Mouse (Mus musculus): ENCODE results near the gene Phf10. TPM values are rescaled to one million over a fixed set of nuclear protein-coding genes. Genes with fewer than 3 reads are reported as not detected.
"Not testable (repeated sequence)": the region's sequence is repeated elsewhere in the genome, so short reads cannot be mapped to it uniquely, and the experiment has no call there.

Phf10 gene
- polyA plus RNA-seq, 1 experiment from 2014 or later = 40.6 TPM

DNA sequence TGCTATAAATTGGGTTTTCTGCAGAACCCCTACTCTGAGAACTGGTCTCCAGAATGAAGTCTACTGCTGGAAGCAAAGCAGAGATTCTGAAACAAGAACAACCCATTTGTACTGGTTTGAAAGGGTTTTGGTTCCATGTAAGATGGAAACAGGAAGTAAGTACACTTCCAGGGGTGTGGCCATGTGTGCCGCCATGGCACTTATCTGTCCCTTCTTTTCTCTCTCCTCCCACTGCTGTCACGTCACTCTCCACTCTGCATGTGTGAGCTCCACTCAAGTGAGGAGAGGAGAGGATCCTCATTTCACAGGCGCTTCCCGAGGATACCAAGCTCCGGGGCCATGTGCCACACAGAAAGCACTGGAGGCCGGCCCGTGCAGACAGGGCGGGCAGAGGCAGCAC lies 7.6 kb downstream of the Phf10 start:
- Histone ChIP-seq H3K4me3 (ENCODE audit: low read depth, low read length) (no peak overlapping the region), H3K4me2 (ENCODE audit: low read depth, low read length) (peak overlapping the region; percentile 11; the same call in 1 of the 2 replicates), H3K4me1 (ENCODE audit: insufficient read depth) (peaks cover 6% of the 10 kb centered on the region; the same call in 1 of the 2 replicates), H3K27me3 (ENCODE audit: insufficient read depth, low read length) (no peaks in the 10 kb centered on the region), H3K27ac (ENCODE audit: low read depth) (no peak overlapping the region), H3K9me3 (ENCODE audit: low read length) (no peaks in the 10 kb centered on the region), H3K9ac (replicated peaks) (no peak overlapping the region), H3K36me3 (replicated peaks; ENCODE audit: insufficient read depth, low read length) (peaks cover 65% of the 10 kb centered on the region)
- DNase-seq (no peak), ATAC-seq (peak; percentile 66)
- 77% methylated on average over 8 of the region's 8 CpGs for whole genome bisulfite sequencing (ENCODE audit: insufficient replicate concordance)
- TF ChIP-seq CTCF (IDR thresholded peaks at IDR 0.05; ENCODE audit: low read depth) (no peak), EP300 (IDR thresholded peaks at IDR 0.05; ENCODE audit: low read depth) (no peak)

DNA sequence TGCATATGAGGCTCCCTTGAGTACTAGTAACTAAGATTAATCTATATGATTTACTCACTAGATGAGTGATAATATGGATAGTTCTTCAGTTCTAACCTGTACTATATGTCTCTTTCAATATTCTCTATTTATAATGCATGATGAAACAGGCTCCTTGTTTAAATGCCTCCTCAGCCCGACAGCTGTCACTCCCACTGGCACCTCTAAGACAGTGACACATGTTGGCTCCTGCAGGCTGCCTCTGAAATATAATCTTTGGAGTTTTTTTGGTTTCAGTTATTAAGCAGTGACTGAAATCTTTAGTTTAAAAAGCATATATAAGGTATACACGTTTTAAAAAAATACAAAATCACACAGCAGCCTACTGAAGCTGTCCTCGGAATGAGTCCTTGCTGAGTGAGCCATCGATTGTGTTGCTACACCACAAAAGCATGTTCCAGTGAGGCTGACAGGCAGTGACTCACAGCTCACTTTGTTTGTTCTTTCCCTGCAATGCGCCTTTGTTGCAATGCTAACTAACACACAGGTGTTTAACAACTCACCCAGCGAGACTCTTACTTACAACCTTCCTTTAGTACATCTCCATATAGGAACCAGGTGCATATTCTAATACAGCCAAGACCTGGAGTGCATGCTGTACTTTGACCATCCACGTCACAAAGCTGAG lies 11.8 kb downstream of the Phf10 start:
- peak; percentile 79 for ATAC-seq
- H3K9me3 ChIP-seq (ENCODE audit: low read length) = no peaks in the 10 kb centered on the region
- TF ChIP-seq CTCF (IDR thresholded peaks at IDR 0.05; ENCODE audit: low read depth) (no peak), EP300 (IDR thresholded peaks at IDR 0.05; ENCODE audit: low read depth) (no peak)
- WGBS (ENCODE audit: insufficient replicate concordance) = 73% methylated on average over 7 of the region's 7 CpGs
- no peak overlapping the region for H3K27ac ChIP-seq (ENCODE audit: low read depth)
- H3K4me2 ChIP-seq (ENCODE audit: low read depth, low read length) = no peak overlapping the region
- H3K4me3 ChIP-seq (ENCODE audit: low read depth, low read length) = no peak overlapping the region
- peaks cover 10% of the 10 kb centered on the region for H3K4me1 ChIP-seq (ENCODE audit: insufficient read depth)
- H3K9ac ChIP-seq (replicated peaks) = no peak overlapping the region
- DNase-seq = no peak
- H3K27me3 ChIP-seq (ENCODE audit: insufficient read depth, low read length) = no peaks in the 10 kb centered on the region
- H3K36me3 ChIP-seq (replicated peaks; ENCODE audit: insufficient read depth, low read length) = peaks cover 69% of the 10 kb centered on the region

DNA sequence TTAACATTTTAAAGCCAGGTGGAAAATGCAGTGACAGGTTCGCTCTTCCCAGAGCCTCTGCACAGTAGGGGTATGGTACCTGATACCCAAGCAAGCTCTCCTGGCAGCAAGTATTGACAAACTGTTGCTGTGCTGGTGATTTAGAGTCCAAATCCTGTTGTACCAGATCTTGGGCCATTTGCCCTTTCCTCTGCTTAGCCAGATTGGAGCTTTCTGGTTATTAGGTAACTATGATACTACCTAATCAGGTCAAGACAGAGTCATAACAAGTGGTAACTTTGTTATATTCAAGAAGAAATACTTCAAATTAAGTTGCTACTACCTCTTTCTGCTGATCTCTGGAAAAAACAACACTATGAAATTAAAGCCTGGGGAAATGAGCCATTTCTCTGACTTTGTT lies 16.5 kb downstream of the Phf10 start:
- Histone ChIP-seq H3K9me3 (ENCODE audit: low read length) (no peaks in the 10 kb centered on the region), H3K9ac (replicated peaks) (no peak overlapping the region), H3K4me1 (ENCODE audit: insufficient read depth) (peaks cover 18% of the 10 kb centered on the region), H3K4me2 (ENCODE audit: low read depth, low read length) (peak overlapping the region; percentile 98; the same call in 1 of the 2 replicates), H3K36me3 (replicated peaks; ENCODE audit: insufficient read depth, low read length) (peaks cover 28% of the 10 kb centered on the region), H3K27me3 (ENCODE audit: insufficient read depth, low read length) (no peaks in the 10 kb centered on the region), H3K27ac (ENCODE audit: low read depth) (no peak overlapping the region), H3K4me3 (ENCODE audit: low read depth, low read length) (0 out of 2 replicates have a peak overlapping the region, but pooled peaks have one; percentile 97)
- ATAC-seq (no peak), DNase-seq (no peak)
- 86% methylated on average over 1 of the region's 1 CpGs for WGBS (ENCODE audit: insufficient replicate concordance)
- TF ChIP-seq EP300 (IDR thresholded peaks at IDR 0.05; ENCODE audit: low read depth) (no peak), CTCF (IDR thresholded peaks at IDR 0.05; ENCODE audit: low read depth) (no peak)

DNA sequence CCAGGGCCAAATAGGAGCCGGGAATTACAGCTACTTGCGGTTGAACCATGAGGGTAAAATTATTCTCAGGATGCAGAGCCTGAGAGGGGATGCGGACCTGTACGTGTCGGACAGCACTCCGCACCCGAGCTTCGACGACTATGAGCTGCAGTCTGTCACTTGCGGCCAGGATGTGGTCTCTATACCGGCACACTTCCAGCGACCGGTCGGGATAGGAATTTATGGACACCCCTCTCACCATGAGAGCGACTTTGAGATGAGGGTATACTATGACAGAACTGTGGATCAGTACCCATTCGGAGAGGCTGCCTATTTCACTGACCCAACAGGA lies 17.4 kb downstream of the Phf10 start:
- Histone ChIP-seq H3K27ac (ENCODE audit: low read depth) (peak overlapping the region; percentile 86), H3K9ac (replicated peaks) (peak overlapping the region; percentile 95), H3K4me1 (ENCODE audit: insufficient read depth) (peaks cover 18% of the 10 kb centered on the region), H3K4me2 (ENCODE audit: low read depth, low read length) (peak overlapping the region; percentile 98), H3K9me3 (ENCODE audit: low read length) (no peaks in the 10 kb centered on the region), H3K27me3 (ENCODE audit: insufficient read depth, low read length) (no peaks in the 10 kb centered on the region), H3K36me3 (replicated peaks; ENCODE audit: insufficient read depth, low read length) (peaks cover 23% of the 10 kb centered on the region), H3K4me3 (ENCODE audit: low read depth, low read length) (peak overlapping the region; percentile 97)
- ATAC-seq (no peak), DNase-seq (no peak)
- TF ChIP-seq CTCF (IDR thresholded peaks at IDR 0.05; ENCODE audit: low read depth) (no peak), EP300 (IDR thresholded peaks at IDR 0.05; ENCODE audit: low read depth) (no peak)
- 14% methylated on average over 16 of the region's 16 CpGs for WGBS (ENCODE audit: insufficient replicate concordance)

DNA sequence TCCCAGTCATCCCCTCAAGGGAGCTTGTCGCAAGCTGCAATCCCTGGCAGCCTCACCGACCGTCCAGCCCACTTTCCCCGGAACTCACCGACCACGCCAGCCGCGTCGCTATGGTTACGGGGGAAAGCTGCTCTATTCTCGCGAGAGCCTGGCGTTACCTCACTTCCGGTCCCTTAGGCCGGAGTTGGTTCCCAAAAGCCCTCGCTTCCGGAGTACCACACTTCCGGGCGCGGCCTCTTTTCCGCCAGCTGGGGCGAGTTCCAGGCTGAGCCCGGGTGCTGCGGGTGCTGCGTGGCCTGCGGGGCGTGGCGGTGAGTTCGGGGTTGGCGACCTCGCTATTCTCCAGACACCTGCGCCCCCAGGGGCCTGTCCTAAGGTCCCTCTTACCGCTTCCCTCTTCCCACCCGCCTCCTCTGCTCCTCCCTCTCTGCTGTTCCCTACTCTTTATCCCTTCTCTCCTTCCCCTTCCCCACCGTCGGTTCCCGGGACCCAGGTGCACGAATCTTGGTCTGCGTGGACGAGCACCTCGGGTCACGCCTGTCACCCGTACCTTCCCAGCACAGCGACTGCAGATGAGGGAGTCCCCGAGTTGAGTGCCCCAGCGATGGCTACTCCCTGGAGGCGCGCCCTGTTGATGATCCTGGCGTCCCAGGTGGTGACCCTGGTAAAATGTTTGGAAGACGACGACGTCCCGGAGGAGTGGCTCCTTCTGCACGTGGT lies 17.9 kb downstream of the Phf10 start, which contains the start of the genes Wdr27 and 1600012H06Rik:
Wdr27 (minus strand) TSS at position 150 of the 720 bp plus-strand sequence.
1600012H06Rik (plus strand) TSS at position 176 of the 720 bp plus-strand sequence.
- H3K9me3 ChIP-seq (ENCODE audit: low read length) = no peaks in the 10 kb centered on the region
- peaks cover 18% of the 10 kb centered on the region for H3K4me1 ChIP-seq (ENCODE audit: insufficient read depth)
- H3K27ac ChIP-seq (ENCODE audit: low read depth) = peak within 1 kb of the TSS; percentile 86
- H3K4me3 ChIP-seq (ENCODE audit: low read depth, low read length) = peak within 1 kb of the TSS; percentile 97
- TF ChIP-seq EP300 (IDR thresholded peaks at IDR 0.05; ENCODE audit: low read depth) = peak; percentile 91
- TF ChIP-seq CTCF (IDR thresholded peaks at IDR 0.05; ENCODE audit: low read depth) = no peak
- peak within 1 kb of the TSS; percentile 98 for H3K4me2 ChIP-seq (ENCODE audit: low read depth, low read length)
- ATAC-seq (peak; percentile 98), DNase-seq (peak; percentile 99)
- H3K36me3 ChIP-seq (replicated peaks; ENCODE audit: insufficient read depth, low read length) = peaks cover 17% of the 10 kb centered on the region
- H3K27me3 ChIP-seq (ENCODE audit: insufficient read depth, low read length) = no peaks in the 10 kb centered on the region
- H3K9ac ChIP-seq (replicated peaks) = peak within 1 kb of the TSS; percentile 95
- WGBS (ENCODE audit: insufficient replicate concordance) = under 1% methylated on average over 52 of the region's 54 CpGs

DNA sequence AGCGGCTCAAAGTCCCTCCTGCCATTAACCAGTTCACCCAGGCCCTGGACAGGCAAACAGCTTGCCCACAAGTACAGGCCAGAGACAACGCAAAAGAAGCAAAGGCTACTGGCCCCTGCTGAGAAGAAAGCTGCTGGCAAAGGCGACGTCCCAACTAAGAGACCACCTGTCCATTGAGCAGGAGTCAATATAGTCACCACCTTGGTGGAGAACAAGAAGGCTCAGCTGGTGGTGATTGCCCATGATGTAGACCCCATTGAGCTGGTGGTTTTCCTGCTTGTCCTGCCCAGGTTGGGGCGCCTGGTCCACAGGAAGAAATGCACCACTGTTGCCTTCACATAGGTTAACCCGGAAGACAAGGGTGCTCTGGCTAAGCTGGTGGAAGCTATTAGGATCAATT lies 18.9 kb downstream of the Phf10 start:
- not testable (repeated sequence) for H3K27me3 ChIP-seq (ENCODE audit: insufficient read depth, low read length); H3K9me3 ChIP-seq (ENCODE audit: low read length); H3K27ac ChIP-seq (ENCODE audit: low read depth); DNase-seq; ATAC-seq
- WGBS (ENCODE audit: insufficient replicate concordance) = 64% methylated on average over 6 of the region's 6 CpGs
- Histone ChIP-seq H3K9ac (replicated peaks) (peak overlapping the region; percentile 95; the same call in 1 of the 2 replicates), H3K36me3 (replicated peaks; ENCODE audit: insufficient read depth, low read length) (peaks cover 11% of the 10 kb centered on the region), H3K4me1 (ENCODE audit: insufficient read depth) (peaks cover 18% of the 10 kb centered on the region), H3K4me3 (ENCODE audit: low read depth, low read length) (peak overlapping the region; percentile 97; the same call in 1 of the 2 replicates), H3K4me2 (ENCODE audit: low read depth, low read length) (peak overlapping the region; percentile 98)
